Mouse (Mus musculus) kidney, adult 2 months (tissue): ENCODE results near the gene Fam78a.
A peak's percentile ranks its signal among the peaks of the same experiment; 100 is the strongest.

Source experiments
- CTCF ChIP-seq: fragments of 200-500 bp; conservative IDR thresholded peaks from 2 replicates; pipeline ENCODE4 v1.5.1; 2011; ENCODE audit warnings: low read depth, mild to moderate bottlenecking, control low read depth, low read length, moderate library complexity, mixed read lengths; ENCODE audit not compliant: insufficient read depth, insufficient read length
- POLR2A ChIP-seq: fragments of 200-500 bp; IDR thresholded peaks from one replicate; pipeline ENCODE4 v1.6.1; 2011; ENCODE audit warnings: low read depth, low read length, control low read depth

DNA sequence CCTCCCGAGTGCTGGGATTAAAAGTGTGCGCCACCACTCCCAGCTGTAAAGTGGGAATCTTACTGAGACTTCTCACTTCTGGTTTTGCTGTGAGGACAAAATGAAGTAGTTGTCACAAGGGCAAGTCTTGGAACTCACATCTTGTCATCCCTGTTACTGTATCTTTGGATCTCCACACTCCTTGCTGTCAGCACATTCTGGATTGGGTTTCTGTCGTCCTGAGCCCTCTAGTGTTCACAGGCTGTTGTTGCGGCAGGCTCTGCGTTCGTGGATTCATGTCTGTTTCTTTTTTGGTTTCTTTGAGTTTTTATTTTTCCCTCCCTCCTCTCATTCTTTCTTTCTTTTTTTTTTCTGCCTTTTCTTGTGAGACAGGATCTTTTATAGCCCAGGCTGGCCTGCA is 45.8 kb upstream of the Fam78a start:
- TF ChIP-seq POLR2A (no peak), CTCF (peak; percentile 90)
